Mouse (Mus musculus) neural tube, embryonic 11.5 days (tissue): ENCODE measurements around the gene L3mbtl3. TPM values are rescaled to one million over a fixed set of nuclear protein-coding genes. Genes with fewer than 3 reads are reported as not detected.

ENCODE experiments used
- ATAC-seq: fragments of 200-750 bp; cut with Nextera tagmentation; 2 replicates; pipeline ENCODE4 v1.8.0; 2017; ENCODE audit warnings: moderate number of reproducible peaks, mild to moderate bottlenecking, moderate TSS enrichment, moderate library complexity; ENCODE audit not compliant: insufficient read depth, low FRiP score, low TSS enrichment
- DNase-seq: peaks from one replicate; pipeline ENCODE4 v3.0.0-alpha.2; 2015; ENCODE audit warnings: low spot score
- H3K27ac ChIP-seq: fragments of 300-500 bp; sonication (generic); 2 replicates; pipeline ENCODE4 v1.5.1; 2014; ENCODE audit warnings: low read depth, mild to moderate bottlenecking, low read length
- H3K27me3 ChIP-seq: fragments of 300-500 bp; sonication (generic); 2 replicates; pipeline ENCODE4 v1.6.1; 2014; ENCODE audit warnings: mild to moderate bottlenecking, low read length, mixed read lengths; ENCODE audit not compliant: control insufficient read depth, insufficient read depth
- H3K36me3 ChIP-seq: fragments of 300-500 bp; sonication (generic); 2 replicates; pipeline ENCODE4 v1.6.1; 2014; ENCODE audit warnings: mild to moderate bottlenecking, low read length, moderate library complexity, mixed read lengths; ENCODE audit not compliant: control insufficient read depth, insufficient read depth
- H3K4me1 ChIP-seq: fragments of 300-500 bp; sonication (generic); 2 replicates; pipeline ENCODE4 v1.6.1; 2014; ENCODE audit warnings: low read length, mixed read lengths; ENCODE audit not compliant: control insufficient read depth, insufficient read depth
- H3K4me2 ChIP-seq: fragments of 300-500 bp; sonication (generic); 2 replicates; pipeline ENCODE4 v1.6.1; 2014; ENCODE audit warnings: low read depth, mild to moderate bottlenecking, moderate library complexity
- H3K4me3 ChIP-seq: fragments of 300-500 bp; sonication (generic); 2 replicates; pipeline ENCODE4 v1.5.1; 2014; ENCODE audit warnings: low read depth, low read length
- H3K9ac ChIP-seq: fragments of 300-500 bp; sonication (generic); 2 replicates; pipeline ENCODE4 v1.6.1; 2014; ENCODE audit warnings: mild to moderate bottlenecking, low read length
- H3K9me3 ChIP-seq: fragments of 300-500 bp; sonication (generic); 2 replicates; pipeline ENCODE4 v1.6.1; 2016; ENCODE audit warnings: low read length; ENCODE audit not compliant: control insufficient read depth
- WGBS: fragments of 180-500 bp; shearing (Covaris S2); extraction: QIAGEN DNeasy Blood & Tissue Kit; methylation state at CpG from one replicate; pipeline ENCODE4 v1.1.7; 2014; 5-methylcytosine and 5-hydroxymethylcytosine counted together
- polyA plus RNA-seq: library from polyadenylated mRNA; unstranded; fragments of >200 nt; fragmentation: Nextera tagmentation; extraction: Ambion mirVana; gene quantifications from 2 replicates; pipeline ENCODE4 v1.2.1, GENCODE M21; 2014

Gene L3mbtl3
- polyA plus RNA-seq, 1 experiment from 2014 or later = 20.5 TPM

DNA sequence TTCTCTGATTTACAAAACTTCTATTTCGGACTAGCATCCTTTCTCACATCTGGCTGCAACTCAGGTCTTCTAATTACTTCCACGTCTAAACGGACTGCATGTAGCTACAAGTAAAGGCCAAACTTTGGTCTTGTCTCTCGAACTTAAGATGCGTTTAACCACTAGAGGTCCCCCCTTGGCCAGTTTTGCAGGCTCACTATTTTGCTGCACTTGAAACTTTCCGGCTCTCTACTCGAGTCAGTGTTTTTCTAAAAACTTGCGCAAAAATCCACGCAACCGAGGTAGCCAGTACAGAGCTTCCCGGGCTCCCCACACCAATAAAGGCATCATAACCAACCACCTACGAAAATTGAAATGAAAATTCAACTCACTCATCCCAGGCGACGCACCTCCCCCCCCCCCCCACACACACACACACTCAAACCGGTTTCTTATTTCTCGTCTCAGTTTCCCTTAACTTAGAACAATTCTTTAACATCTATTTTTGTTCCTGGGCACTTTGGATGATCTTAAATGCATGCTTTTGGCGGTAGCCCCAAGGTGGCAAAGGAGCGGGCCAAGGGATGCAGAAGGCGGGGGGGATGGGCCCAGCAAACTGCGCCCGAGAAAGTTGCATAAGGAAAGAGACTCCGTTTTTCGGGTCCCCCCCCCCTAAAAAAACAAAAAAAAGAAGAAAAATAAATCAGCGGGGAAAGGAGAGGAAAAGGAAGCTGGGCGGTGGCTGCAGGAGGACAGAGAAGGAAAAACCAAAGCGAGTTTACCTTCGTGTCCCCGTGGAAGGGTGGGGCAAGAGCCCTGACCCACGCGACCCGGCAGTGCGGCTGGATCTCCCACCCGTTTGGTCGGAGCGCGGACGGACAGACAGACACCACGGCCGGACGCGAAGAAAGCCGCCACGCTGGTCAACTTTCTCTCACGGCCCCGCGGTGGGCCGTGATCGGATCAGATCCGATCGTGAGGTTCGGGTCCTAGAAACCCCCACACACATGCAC, 2.5 kb downstream of the L3mbtl3 start:
- DNase-seq (peak; percentile 77), ATAC-seq (no peak)
- no peaks in the 10 kb centered on the region for H3K27me3 ChIP-seq
- peak overlapping the region; percentile 83 for H3K4me2 ChIP-seq
- WGBS = under 1% methylated on average over 51 of the region's 51 CpGs
- peak overlapping the region; percentile 62; the same call in 1 of the 2 replicates for H3K27ac ChIP-seq
- no peaks in the 10 kb centered on the region for H3K9me3 ChIP-seq
- H3K4me1 ChIP-seq = no peaks in the 10 kb centered on the region
- H3K36me3 ChIP-seq = no peaks in the 10 kb centered on the region
- H3K4me3 ChIP-seq = peak overlapping the region; percentile 84
- peak overlapping the region; percentile 96 for H3K9ac ChIP-seq

DNA sequence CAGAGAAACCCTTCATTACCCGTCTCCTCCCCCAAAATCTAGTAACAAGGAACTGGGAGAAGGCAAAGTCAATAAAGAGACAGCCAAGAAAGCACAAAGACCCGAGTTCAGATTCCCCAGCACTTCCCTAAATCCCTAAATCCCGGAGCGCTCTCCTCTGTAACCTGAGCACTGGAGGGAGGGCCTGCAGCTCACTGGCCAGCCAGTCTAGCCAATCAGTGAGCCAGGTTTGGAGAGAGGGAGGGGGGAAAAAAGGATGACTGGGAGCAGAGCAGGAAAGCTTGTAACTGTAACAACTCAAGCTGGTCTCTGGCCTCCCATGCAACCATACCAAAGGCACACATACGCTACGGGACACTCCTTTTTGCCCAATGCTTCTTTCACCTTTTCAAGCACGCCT, 4.4 kb downstream of the L3mbtl3 start:
- peak; percentile 36 for DNase-seq
- Histone ChIP-seq H3K27ac (no peak overlapping the region), H3K36me3 (no peaks in the 10 kb centered on the region), H3K9me3 (no peaks in the 10 kb centered on the region), H3K27me3 (no peaks in the 10 kb centered on the region), H3K4me2 (no peak overlapping the region), H3K9ac (no peak overlapping the region), H3K4me1 (no peaks in the 10 kb centered on the region), H3K4me3 (no peak overlapping the region)
- no peak for ATAC-seq
- 56% methylated on average over 7 of the region's 7 CpGs for WGBS

DNA sequence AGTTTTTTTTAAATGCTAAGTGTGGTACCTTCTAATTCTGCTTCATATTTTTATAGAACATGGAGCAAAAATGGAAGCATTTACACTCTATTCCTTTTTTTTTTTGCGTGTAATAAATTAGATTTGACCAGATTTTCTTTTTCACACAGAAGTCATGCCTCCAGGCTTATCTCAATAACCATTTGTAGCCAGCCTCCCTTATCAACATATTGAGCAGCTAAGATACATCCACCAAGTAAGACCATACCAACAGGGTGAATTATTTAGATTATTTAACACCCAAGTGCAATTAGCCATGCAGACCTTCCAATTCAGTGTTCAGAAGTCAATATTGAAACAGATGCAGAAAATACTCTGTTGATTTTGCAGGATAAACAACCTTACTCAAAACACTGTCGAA, 10.8 kb downstream of the L3mbtl3 start:
- Histone ChIP-seq H3K27ac (no peak overlapping the region), H3K9ac (no peak overlapping the region), H3K4me3 (no peak overlapping the region), H3K4me1 (no peaks in the 10 kb centered on the region), H3K4me2 (no peak overlapping the region), H3K36me3 (no peaks in the 10 kb centered on the region), H3K27me3 (no peaks in the 10 kb centered on the region), H3K9me3 (no peaks in the 10 kb centered on the region)
- WGBS = 94% methylated on average over 2 of the region's 2 CpGs
- ATAC-seq (no peak), DNase-seq (no peak)

DNA sequence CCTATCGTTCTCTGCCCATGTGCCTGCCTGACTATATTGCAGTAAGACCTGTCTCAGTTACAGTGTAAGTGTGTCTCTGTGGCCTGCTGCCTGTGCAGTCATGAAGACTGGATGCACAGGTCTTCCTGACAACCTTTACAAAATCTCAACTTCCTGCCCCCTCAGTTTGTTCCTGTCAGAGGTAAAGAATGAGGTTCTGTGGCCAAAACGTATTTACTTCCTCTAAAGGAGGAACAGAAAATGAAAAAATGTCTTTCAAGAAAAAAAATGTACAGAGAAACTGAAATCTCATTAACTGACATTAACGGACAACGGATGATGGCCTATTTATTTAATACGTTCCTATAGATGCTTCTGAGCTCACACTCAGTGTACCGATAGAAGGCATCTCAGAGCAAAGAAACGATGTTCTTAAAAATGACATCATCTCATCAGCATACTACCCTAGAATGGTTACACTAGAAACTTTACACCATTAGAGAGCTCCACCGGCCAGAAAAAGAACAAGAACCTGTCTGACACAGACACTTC, 11.4 kb downstream of the L3mbtl3 start:
- 85% methylated on average over 8 of the region's 8 CpGs for WGBS
- Histone ChIP-seq H3K27me3 (no peaks in the 10 kb centered on the region), H3K4me1 (no peaks in the 10 kb centered on the region), H3K4me2 (no peak overlapping the region), H3K4me3 (no peak overlapping the region), H3K27ac (no peak overlapping the region), H3K9ac (no peak overlapping the region), H3K36me3 (no peaks in the 10 kb centered on the region), H3K9me3 (no peaks in the 10 kb centered on the region)
- DNase-seq (no peak), ATAC-seq (no peak)

DNA sequence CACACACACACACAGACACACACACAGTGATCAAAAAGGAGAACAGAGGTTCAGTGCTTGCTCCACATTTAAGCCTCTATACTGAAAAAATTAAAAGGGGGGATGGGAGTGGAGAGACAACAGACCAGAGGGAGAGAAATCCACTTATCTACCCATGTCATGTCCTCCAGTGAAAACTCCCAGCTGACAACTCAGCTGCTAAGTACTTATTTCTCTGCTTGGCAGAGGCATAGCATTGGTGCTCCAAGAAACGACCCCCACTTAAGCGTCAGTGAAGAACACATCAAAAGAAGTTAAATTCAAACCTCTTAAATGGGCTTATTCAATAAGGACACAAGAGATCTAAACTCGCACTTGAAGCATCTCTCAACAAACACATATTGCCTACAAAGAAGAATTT, 12.2 kb downstream of the L3mbtl3 start:
- H3K9ac ChIP-seq = no peak overlapping the region
- no peak for ATAC-seq
- no peaks in the 10 kb centered on the region for H3K9me3 ChIP-seq
- 73% methylated on average over 3 of the region's 3 CpGs for WGBS
- H3K4me3 ChIP-seq = no peak overlapping the region
- no peak overlapping the region for H3K27ac ChIP-seq
- H3K27me3 ChIP-seq = no peaks in the 10 kb centered on the region
- no peak overlapping the region for H3K4me2 ChIP-seq
- H3K36me3 ChIP-seq = no peaks in the 10 kb centered on the region
- no peaks in the 10 kb centered on the region for H3K4me1 ChIP-seq
- no peak for DNase-seq

DNA sequence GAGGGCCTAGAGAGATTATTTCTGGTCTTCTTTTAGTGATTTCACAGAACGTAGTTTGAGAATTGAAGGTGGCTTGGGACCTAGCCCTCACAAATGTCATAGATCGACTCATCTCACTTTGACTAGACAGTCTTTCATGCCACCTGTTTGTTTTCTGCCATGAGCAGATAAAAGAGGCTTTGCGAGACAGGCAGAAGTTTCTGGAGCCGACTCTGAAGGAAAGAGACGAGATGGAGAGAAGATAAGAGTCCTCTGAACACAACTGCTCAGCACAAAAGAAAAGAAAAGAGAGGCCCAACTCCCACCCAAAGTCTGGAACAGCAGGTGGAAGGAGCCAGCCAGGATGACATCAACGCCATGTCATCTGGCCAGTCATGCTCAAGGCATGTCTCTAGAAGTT, 17.0 kb downstream of the L3mbtl3 start:
- Histone ChIP-seq H3K9ac (no peak overlapping the region), H3K9me3 (no peaks in the 10 kb centered on the region), H3K4me1 (no peaks in the 10 kb centered on the region), H3K27ac (no peak overlapping the region), H3K4me2 (no peak overlapping the region), H3K27me3 (no peaks in the 10 kb centered on the region), H3K4me3 (no peak overlapping the region), H3K36me3 (no peaks in the 10 kb centered on the region)
- 92% methylated on average over 6 of the region's 6 CpGs for WGBS
- no peak for DNase-seq
- ATAC-seq = no peak

DNA sequence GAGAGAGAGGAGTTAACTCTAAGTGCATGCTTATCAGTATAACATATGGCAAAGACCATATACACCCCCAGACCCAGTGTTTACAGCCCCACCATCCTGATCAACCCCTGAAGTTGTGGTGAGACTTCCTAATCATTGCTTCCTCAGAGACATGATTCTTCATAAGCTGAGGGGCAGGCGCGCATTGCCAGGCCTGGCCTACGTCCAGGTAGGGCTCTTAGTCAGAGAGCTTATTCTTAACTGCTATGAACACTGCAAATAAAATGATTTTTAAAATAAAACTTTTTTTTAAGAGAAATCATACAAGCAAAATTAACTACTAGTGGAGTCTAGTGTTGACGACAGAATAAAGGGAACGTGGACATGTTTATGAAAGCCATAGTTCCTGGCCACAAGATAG, 17.5 kb downstream of the L3mbtl3 start:
- Histone ChIP-seq H3K27me3 (no peaks in the 10 kb centered on the region), H3K4me3 (no peak overlapping the region), H3K4me1 (no peaks in the 10 kb centered on the region), H3K4me2 (no peak overlapping the region), H3K27ac (no peak overlapping the region), H3K36me3 (no peaks in the 10 kb centered on the region), H3K9me3 (no peaks in the 10 kb centered on the region), H3K9ac (no peak overlapping the region)
- no peak for DNase-seq
- WGBS = 91% methylated on average over 5 of the region's 5 CpGs
- no peak for ATAC-seq

DNA sequence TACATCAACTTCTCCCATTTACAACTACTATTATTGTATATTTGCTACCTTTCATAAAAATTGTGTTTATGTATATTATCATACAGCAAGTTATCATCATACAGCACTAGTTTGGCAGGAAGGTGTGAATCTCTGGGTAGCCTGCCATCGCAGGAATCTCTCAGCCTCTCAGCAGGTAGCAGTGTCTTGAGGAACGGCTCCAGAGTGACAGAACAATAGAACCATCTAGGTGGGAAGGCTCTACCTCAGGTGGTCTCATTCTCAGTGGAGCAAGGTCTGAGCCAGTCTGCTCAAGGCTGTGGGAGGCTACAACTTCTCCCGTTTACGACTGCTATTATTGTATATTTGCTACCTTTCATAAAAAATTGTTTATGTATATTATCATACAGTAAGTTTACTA, 22.0 kb downstream of the L3mbtl3 start:
- Histone ChIP-seq H3K27me3 (no peaks in the 10 kb centered on the region), H3K4me3 (no peak overlapping the region), H3K4me1 (no peaks in the 10 kb centered on the region), H3K36me3 (no peaks in the 10 kb centered on the region), H3K9ac (no peak overlapping the region), H3K27ac (no peak overlapping the region), H3K4me2 (no peak overlapping the region), H3K9me3 (no peaks in the 10 kb centered on the region)
- DNase-seq (no peak), ATAC-seq (no peak)
- WGBS = 75% methylated on average over 4 of the region's 4 CpGs
